Mouse (Mus musculus) C2C12 (cell line): ENCODE results near the gene Sp7. TPM values are rescaled to one million over a fixed set of nuclear protein-coding genes. Genes with fewer than 3 reads are reported as not detected.

ENCODE experiments used
- H3K27me3 ChIP-seq: one replicate; pipeline ENCODE4 v1.6.1; 2011; ENCODE audit not compliant: control insufficient read depth, insufficient read depth, insufficient read length
- H3K36me3 ChIP-seq: one replicate; pipeline ENCODE4 v1.6.1; 2011; ENCODE audit not compliant: control insufficient read depth, insufficient read depth
- H3K4me3 ChIP-seq: one replicate; pipeline ENCODE4 v1.5.1; 2011; ENCODE audit warnings: mild to moderate bottlenecking, control low read depth; ENCODE audit not compliant: poor library complexity, insufficient read depth, severe bottlenecking
- H3K79me2 ChIP-seq: one replicate; pipeline ENCODE4 v1.6.1; 2011; ENCODE audit not compliant: control insufficient read depth, insufficient read depth
- H3K79me3 ChIP-seq: one replicate; pipeline ENCODE4 v1.6.1; 2011; ENCODE audit warnings: low read depth, control low read depth
- H3ac ChIP-seq: one replicate; pipeline ENCODE3; 2011; ENCODE audit warnings: low read depth; ENCODE audit not compliant: control insufficient read depth, insufficient read length
- CEBPB ChIP-seq: IDR thresholded peaks from one replicate; pipeline ENCODE4 v1.6.1; 2011; ENCODE audit warnings: low read depth, mild to moderate bottlenecking, control low read depth, moderate library complexity
- CTCF ChIP-seq: IDR thresholded peaks from one replicate; pipeline ENCODE4 v1.5.1; 2011; ENCODE audit not compliant: control insufficient read depth, insufficient read depth, insufficient read length
- MYOG ChIP-seq: IDR thresholded peaks from one replicate; pipeline ENCODE4 v1.6.1; 2011; ENCODE audit not compliant: control insufficient read depth, insufficient read length; ENCODE audit errors: extremely low read depth
- polyA plus RNA-seq: library from polyadenylated mRNA; unstranded; fragments of >200 nt; fragmentation: generic; extraction: Trizol; gene quantifications from one replicate; pipeline ENCODE4 v1.2.1, GENCODE M21; 2012; ENCODE audit warnings: missing spikeins

Sp7 gene
- polyA plus RNA-seq, 1 experiment: 10.8 TPM

GRCm38 (mm10) chr15:102308717-102309116, 58.3 kb downstream of the Sp7 start:
- H3K4me3 ChIP-seq: no peak overlapping the region
- TF ChIP-seq CEBPB (no peak), CTCF (no peak), MYOG (no peak)
- no peaks in the 10 kb centered on the region for H3K27me3 ChIP-seq
- no peaks in the 10 kb centered on the region for H3K79me2 ChIP-seq
- H3ac ChIP-seq: no peak overlapping the region
- H3K36me3 ChIP-seq: peaks cover 99% of the 10 kb centered on the region
- no peaks in the 10 kb centered on the region for H3K79me3 ChIP-seq

Other genes starting within 250 kb of the Sp7 start
- gene Spryd3, start 230.9 kb downstream of the Sp7 start, polyA plus RNA-seq: 47.1 TPM
- 297 TPM for gene Igfbp6, start 222.8 kb downstream of the Sp7 start, polyA plus RNA-seq
- 0.06 TPM for gene Soat2, start 216.7 kb downstream of the Sp7 start, polyA plus RNA-seq
- 45.8 TPM for gene Zfp740, start 163.9 kb downstream of the Sp7 start, polyA plus RNA-seq
- gene Csad, start 162.5 kb downstream of the Sp7 start, polyA plus RNA-seq: 26.4 TPM
- 58.8 TPM for gene Itgb7, start 135.2 kb downstream of the Sp7 start, polyA plus RNA-seq
- gene Rarg, start 109.7 kb downstream of the Sp7 start, polyA plus RNA-seq: 92.5 TPM
- not detected for gene Gm9918, start 96.6 kb downstream of the Sp7 start, polyA plus RNA-seq
- 126 TPM for gene Mfsd5, start 87.7 kb downstream of the Sp7 start, polyA plus RNA-seq
- 47.0 TPM for gene Espl1, start 70.9 kb downstream of the Sp7 start, polyA plus RNA-seq
- gene Pfdn5, start 41.1 kb downstream of the Sp7 start, polyA plus RNA-seq: 378 TPM
- 152 TPM for gene Myg1, start 35.5 kb downstream of the Sp7 start, polyA plus RNA-seq
- 217 TPM for gene Aaas, start 16.4 kb downstream of the Sp7 start, polyA plus RNA-seq
- 13.4 TPM for gene Sp1, start 39.0 kb upstream of the Sp7 start, polyA plus RNA-seq
- 0.07 TPM for gene Amhr2, start 78.2 kb upstream of the Sp7 start, polyA plus RNA-seq
- gene Prr13, start 91.8 kb upstream of the Sp7 start, polyA plus RNA-seq: 113 TPM
- 1,132 TPM for gene Pcbp2, start 103.4 kb upstream of the Sp7 start, polyA plus RNA-seq
- not detected for gene Gm10337, start 136.5 kb upstream of the Sp7 start, polyA plus RNA-seq
- 11.2 TPM for gene Map3k12, start 149.9 kb upstream of the Sp7 start, polyA plus RNA-seq
- 127 TPM for gene Tarbp2, start 151.0 kb upstream of the Sp7 start, polyA plus RNA-seq
- 0.94 TPM for gene Npff, start 157.8 kb upstream of the Sp7 start, polyA plus RNA-seq